Mouse (Mus musculus) thymus, postnatal 25 days (tissue): ENCODE data around the gene 4930512M02Rik.
"Not testable (repeated sequence)": the region's sequence is repeated elsewhere in the genome, so short reads cannot be mapped to it uniquely, and the experiment has no call there.

ENCODE experiments used
- DNase-seq: peaks from one replicate; pipeline ENCODE4 v3.0.0; 2022

Gene 4930512M02Rik

GRCm38 (mm10) chr11:11627735-11628134 lies at the start of gene 4930512M02Rik:
Gene 4930512M02Rik, minus strand, starts transcription at chr11:11627835.
- DNase-seq, result not testable (repeated sequence)

- DNase-seq, result no peak
These were observed 49.5 kb upstream of the 4930512M02Rik start for GRCm38 (mm10) chr11:11677165-11677564.

- no peak for DNase-seq
These were observed 48.6 kb upstream of the 4930512M02Rik start for GRCm38 (mm10) chr11:11676068-11676741.

- DNase-seq, result no peak
These were observed 47.4 kb upstream of the 4930512M02Rik start for GRCm38 (mm10) chr11:11675063-11675462.

- no peak for DNase-seq
These were observed 45.3 kb upstream of the 4930512M02Rik start for GRCm38 (mm10) chr11:11672974-11673373.

GRCm38 (mm10) chr11:11667922-11668290 lies 40.3 kb upstream of the 4930512M02Rik start:
- DNase-seq, result peak; percentile 71

- peak; percentile 32 for DNase-seq
These were observed 39.8 kb upstream of the 4930512M02Rik start for GRCm38 (mm10) chr11:11667254-11667921.

- peak; percentile 38 for DNase-seq
These were observed 33.0 kb upstream of the 4930512M02Rik start for GRCm38 (mm10) chr11:11660651-11661050.

- no peak for DNase-seq
These were observed 31.2 kb upstream of the 4930512M02Rik start for GRCm38 (mm10) chr11:11658834-11659233.

- no peak for DNase-seq
These were observed 30.0 kb upstream of the 4930512M02Rik start for GRCm38 (mm10) chr11:11657634-11658033.

GRCm38 (mm10) chr11:11656995-11657530 lies 29.4 kb upstream of the 4930512M02Rik start:
- DNase-seq, result peak; percentile 77

GRCm38 (mm10) chr11:11656388-11656787 lies 28.8 kb upstream of the 4930512M02Rik start:
- DNase-seq, result peak; percentile 55

GRCm38 (mm10) chr11:11644303-11644702 lies 16.7 kb upstream of the 4930512M02Rik start:
- no peak for DNase-seq

GRCm38 (mm10) chr11:11624073-11624705 lies 3.4 kb downstream of the 4930512M02Rik start:
- no peak for DNase-seq

- no peak for DNase-seq
These were observed 18.4 kb downstream of the 4930512M02Rik start for GRCm38 (mm10) chr11:11609243-11609642.

- no peak for DNase-seq
These were observed 40.3 kb downstream of the 4930512M02Rik start for GRCm38 (mm10) chr11:11587327-11587726.

GRCm38 (mm10) chr11:11586423-11586822 lies 41.2 kb downstream of the 4930512M02Rik start:
- DNase-seq, result no peak

GRCm38 (mm10) chr11:11573691-11574090 lies 53.9 kb downstream of the 4930512M02Rik start:
- peak; percentile 61 for DNase-seq

GRCm38 (mm10) chr11:11570747-11571146 lies 56.9 kb downstream of the 4930512M02Rik start:
- no peak for DNase-seq

- DNase-seq, result peak; percentile 75
These were observed 58.0 kb downstream of the 4930512M02Rik start for GRCm38 (mm10) chr11:11569466-11570132.

GRCm38 (mm10) chr11:11568033-11568432 lies 59.6 kb downstream of the 4930512M02Rik start:
- no peak for DNase-seq

- peak; percentile 66 for DNase-seq
These were observed 62.4 kb downstream of the 4930512M02Rik start for GRCm38 (mm10) chr11:11565146-11565820.
